Mouse (Mus musculus) cerebellum, adult 9-11 months (tissue): ENCODE measurements around the gene Nos1ap.

Experiments
- DNase-seq: peaks from one replicate; pipeline ENCODE4 v3.0.0; 2022

Gene Nos1ap

DNA sequence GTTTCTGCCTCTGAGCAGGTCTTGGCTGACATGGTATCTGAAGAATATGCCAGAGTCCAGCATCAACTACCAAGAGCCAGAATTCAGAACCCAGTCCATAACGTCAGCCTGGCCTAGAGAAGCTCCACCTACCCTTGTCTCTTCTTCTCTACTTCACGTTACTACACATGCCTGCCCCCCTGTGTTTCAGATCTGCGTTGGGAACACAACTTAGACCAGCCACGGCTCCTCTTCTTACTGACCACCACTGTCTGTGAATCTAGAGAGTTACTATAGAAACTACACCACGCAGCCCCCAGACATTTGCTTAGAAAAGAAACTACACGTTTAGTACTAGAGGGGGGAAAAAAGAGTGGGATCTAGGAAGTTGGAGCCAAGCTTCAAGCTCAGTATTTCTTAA is 2.9 kb downstream of the Nos1ap start:
- no peak for DNase-seq

- no peak for DNase-seq
Observed at GRCm38 (mm10) chr1:170583925-170584324, 5.7 kb downstream of the Nos1ap start.

GRCm38 (mm10) chr1:170582341-170582740 is 7.3 kb downstream of the Nos1ap start:
- DNase-seq: no peak

GRCm38 (mm10) chr1:170580485-170581110 is 9.1 kb downstream of the Nos1ap start:
- no peak for DNase-seq

GRCm38 (mm10) chr1:170579476-170579875 is 10.2 kb downstream of the Nos1ap start:
- no peak for DNase-seq

DNA sequence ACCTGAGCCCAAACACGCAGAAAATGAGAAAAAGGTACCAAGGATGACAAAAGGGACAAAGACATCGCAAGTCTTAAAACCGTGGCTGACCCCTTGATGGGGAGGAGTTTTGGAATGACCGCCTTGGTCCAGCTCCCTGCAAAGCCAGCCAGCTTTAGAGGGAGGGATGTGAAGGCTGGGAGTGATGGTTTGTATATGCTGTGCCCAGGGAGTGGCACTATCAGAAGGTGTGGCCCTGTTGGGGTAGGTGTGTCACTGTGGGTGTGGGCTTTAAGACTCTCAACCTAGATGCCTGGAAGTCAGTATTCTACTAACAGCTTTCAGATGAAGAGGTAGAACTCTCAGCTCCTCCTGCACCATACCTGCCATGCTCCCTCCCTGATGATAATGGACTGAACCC is 10.6 kb downstream of the Nos1ap start:
- no peak for DNase-seq

DNA sequence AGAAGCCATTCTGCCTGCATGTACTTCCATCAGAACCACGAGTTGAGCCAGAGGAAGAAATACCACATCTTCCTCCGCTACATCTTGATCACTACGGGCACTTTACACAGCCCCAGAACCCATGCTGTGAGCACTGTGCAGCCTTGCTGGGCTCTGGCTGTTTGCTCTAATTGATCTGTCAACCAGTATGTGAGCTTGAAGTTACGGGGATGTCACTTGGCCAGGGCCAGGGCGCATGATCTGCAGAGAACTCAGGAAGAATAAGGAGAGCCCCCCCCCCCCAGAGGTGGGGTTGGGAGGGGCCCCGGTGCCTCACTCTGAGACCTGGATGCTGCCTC is 13.0 kb downstream of the Nos1ap start:
- DNase-seq: no peak

DNA sequence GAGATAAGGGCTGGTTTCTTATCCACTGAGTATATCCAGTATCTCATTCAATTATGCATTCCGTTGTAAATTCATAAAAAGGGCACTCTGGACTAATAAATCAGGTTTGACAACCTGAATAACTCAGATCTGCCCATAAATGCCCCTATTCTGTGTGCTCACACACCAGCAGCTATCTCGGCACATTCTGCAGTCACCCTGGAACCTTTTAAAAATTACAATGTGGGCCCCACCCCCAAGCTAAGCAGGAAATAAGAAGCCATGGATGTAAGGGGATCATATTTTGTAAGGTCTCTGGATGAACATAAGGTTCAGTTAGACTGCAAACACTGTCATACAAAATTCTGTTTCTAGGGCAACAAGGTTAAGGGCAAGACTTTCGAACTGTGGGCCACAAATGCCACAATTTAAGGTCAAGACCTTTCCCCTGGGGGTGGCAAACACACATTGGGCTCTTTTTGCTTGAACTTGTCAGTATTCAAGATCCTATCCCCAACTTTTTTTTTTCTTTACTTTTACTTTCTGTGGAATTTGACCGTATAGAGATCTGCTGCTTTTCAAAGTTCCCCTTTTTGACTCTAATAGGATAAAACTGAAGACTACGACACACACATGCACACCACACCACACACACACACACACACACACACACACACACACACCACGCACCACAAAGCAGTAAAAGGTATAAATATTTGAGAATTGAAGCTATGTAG is 13.5 kb downstream of the Nos1ap start:
- no peak for DNase-seq

DNA sequence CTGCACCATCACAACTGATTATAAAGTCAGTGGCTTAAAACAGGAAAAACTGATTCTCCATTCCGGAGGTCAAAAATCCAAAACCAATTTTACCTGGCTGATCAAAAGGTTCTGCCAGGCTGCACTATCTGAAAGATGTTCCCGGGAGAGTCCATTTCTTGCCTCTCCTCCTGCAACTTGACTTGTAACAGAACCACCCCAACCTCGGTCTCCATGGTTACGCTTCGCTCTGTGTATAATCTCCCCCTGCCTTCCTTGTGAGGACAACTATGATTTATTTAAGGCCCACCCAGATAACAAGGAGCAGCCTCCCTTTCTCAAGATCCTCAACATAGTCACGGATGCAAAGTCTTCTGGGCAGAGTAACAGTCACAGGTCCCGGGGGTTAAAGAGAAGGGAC is 16.5 kb downstream of the Nos1ap start:
- no peak for DNase-seq

DNA sequence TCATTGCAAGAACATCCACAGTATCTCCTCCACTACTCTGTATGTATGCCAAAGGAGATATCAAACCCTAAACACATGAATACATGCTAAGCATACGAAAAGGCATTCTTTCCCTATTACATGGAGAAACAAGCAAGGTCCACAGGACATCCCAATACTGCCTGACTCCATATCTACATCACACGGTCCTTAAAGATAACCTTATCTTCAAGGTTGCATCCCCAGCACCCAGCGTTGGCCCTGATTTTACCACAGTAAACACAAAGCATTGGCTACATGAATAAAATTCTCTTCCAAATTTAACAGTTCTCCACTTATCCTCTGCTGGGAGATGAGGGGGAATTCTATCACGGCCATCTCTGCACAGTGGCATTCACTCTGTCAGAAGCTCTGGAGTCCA is 22.7 kb downstream of the Nos1ap start:
- no peak for DNase-seq

DNA sequence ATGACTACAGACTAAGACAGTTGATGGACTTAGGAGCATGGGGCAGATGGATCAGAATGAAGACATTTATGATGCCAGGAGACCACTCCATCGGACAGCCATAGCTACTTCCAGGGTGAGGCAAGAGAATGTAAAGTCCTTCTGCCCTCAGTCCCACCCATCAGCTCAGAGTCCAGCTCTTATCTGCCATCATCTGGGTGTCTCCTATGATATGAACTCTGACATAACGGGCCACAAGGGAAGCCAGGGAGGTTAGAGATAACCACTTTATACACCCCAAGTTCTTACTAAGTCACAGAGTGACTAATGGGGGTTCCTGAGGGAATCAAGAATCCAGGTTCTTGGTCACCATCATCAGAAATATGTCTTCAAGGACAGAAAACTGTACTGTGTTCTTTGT is 23.1 kb downstream of the Nos1ap start:
- DNase-seq: no peak

GRCm38 (mm10) chr1:170564926-170565325 is 24.7 kb downstream of the Nos1ap start:
- no peak for DNase-seq

DNA sequence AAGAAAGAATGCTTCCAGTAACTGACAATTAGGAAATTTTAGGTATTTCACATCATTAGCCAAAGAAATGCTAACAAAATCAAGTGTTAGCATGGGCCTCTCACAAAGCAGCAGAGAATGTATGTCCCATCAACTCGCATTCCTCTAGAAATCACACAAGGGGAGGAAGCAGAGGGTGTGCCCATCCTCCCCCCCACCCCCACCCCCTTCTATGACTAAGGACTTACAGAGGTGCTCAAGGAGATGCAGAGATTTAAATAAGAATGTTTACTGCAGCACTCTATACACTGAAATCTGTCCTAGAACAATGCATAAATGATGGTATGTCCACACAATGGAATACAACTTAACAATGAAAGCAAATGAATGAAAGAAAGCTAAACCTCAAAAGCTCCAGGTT is 27.2 kb downstream of the Nos1ap start:
- no peak for DNase-seq

DNA sequence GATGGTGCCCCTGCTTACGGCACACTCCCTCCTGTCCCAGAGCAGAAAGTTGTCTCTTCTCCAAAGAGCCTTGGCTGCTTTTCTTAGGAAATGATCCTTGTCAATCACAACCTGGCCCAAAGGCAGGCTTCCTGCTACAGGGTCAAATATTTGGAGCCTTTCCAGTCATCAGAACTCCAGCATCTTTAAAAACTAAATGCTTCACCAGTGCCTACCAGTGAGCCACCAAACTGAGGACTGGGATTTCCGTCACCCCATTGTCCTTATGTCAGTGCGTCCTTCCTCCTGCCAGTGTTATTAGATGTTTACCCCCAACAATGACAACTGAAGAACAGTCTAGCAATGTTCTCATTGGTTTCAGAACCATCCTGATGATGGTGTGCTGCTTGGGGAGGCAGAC is 28.9 kb downstream of the Nos1ap start:
- DNase-seq: no peak

DNA sequence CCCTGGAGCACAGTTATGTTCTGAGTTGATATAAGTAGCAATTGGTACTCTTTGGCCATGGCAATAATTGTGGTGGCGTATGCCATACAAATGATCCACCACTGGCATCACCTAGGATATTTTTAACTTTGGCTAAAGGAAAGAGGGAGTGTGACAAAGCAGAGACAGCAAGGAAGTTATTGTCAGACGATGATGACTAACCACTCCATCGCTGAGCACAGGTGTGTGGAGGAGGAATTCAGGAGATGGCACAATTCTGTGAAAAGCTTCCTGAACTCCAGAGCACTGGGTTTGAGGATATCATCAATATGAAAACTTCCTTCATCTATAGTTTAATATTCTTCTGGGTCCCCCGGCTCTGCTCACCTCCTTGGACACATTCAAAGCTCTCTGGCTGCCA is 31.7 kb downstream of the Nos1ap start:
- DNase-seq: no peak

GRCm38 (mm10) chr1:170556696-170557095 is 33.0 kb downstream of the Nos1ap start:
- DNase-seq: no peak

DNA sequence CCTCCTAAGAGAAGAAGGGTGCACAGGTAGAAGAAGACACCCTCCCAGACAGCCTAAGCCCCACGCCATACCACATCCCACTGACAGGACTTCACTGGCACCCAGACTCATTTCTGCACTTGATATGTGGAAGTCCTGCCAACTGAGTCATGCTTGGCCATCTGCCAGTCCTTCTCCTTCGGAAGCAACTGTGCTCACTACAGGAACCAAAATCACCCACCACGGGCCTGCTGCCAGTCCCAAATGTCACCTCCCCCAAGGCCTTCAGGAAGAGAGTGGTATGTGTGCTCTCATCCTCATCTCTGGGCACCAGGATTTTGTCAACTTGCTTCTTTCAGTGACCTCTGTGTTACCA is 34.7 kb downstream of the Nos1ap start:
- DNase-seq: peak; percentile 47

- no peak for DNase-seq
Observed at GRCm38 (mm10) chr1:170554235-170554938, 35.3 kb downstream of the Nos1ap start.

- DNase-seq: no peak
Observed at GRCm38 (mm10) chr1:170550649-170551440, 38.8 kb downstream of the Nos1ap start.

DNA sequence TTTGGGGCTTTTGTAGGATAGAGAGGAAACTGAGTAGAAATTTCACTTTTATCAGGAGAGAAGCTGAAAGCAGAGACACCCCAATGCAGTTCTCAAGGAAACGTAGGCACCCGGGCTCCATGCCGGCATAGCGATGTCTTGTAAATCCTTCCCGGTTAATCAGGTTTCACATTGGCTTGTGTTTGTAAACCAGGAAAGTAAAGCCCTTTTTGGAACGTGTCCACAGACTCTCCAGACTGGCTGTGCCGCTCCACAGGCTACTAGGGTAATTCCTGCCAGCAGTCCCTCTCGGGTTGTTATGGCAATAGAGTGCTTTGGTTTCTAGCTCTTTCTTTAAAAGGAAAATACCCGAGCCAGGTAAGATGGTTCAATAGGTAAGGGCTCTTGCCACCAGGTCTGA is 40.6 kb downstream of the Nos1ap start:
- peak; percentile 48 for DNase-seq

DNA sequence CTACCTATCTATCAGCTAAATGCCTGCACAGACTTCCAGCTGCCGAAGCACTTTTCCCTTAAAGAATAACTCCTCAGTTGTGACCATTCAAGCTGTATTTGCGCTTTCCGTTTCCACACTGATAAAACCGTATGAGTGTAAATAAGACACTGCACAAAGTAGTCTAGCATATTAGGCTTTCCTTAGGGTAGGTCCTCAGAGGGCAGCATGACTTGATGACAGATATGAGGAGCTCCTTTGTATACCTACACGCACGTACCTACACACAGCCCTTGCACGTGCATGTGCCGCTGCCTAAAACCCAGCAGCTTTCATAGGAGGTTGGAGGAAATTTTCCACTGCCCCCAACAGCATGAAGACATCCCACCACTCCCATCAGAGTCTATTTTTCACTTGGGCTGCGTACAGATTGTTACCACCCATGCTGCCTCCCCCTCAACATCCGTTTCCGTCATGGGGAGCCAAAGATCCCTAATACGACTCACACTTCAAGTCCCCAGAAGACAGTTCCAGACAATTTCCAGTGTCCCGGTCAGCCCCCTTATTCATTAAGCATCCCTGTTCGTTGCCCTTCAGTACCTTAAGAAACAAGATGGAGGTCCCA is 41.4 kb downstream of the Nos1ap start:
- no peak for DNase-seq

DNA sequence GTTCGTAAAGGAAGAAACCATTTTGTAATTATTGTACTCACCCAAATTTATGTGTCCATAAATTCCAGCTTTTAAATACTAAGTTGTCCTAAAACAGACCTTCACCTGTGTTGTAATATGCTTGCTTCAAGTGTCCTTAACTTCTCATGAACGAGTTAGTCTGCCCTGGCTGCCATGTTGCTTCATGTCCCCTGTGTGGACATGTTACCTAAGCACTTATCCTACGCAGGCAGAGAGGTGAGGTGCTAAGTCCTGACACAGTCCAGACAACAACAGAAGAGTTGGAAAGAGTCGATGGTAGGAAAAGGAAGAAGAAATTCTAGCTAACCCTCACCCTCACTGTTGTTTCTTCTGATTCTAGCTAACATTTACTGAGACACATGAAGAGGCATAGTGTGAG is 43.4 kb downstream of the Nos1ap start:
- no peak for DNase-seq

GRCm38 (mm10) chr1:170545286-170545685 is 44.4 kb downstream of the Nos1ap start:
- no peak for DNase-seq
